In genomic region chr2:166153399-166153793, GRCm38 (mm10) we compare ENCODE assay signal across 9 mouse cellular contexts. TPM values are rescaled to one million over a fixed set of nuclear protein-coding genes. Genes with fewer than 3 reads are reported as not detected.
DNase-seq lines count a peak whose midpoint lies in the region; ATAC-seq and TF ChIP-seq lines count a peak whose summit lies in the region.
"Had no signal": no experiment of that assay in that cellular context is flagged by ENCODE, and none has a peak within 500 bp of the region (broad histone marks: within the 10 kb centered on the region; RNA-seq: fewer than 3 reads in every experiment).

No protein-coding gene starts in this region.

- H3K27ac ChIP-seq in liver, adult 2 months (replicated peaks; ENCODE audit: insufficient read depth, low read depth, low read length): no peak overlapping the region
- peak overlapping the region; percentile 97 for H3K27ac ChIP-seq in forebrain, embryonic 10.5 days
- H3K27ac ChIP-seq: liver, embryonic 14.5 days had no signal

- WGBS in liver, adult 2 months: 15% methylated on average over 3 of the region's 3 CpGs
- 27% methylated on average over 3 of the region's 3 CpGs for WGBS in forebrain, embryonic 10.5 days

- ATAC-seq in erythroid progenitor cell, adult 5-6 weeks (replicated peaks; ENCODE audit: low FRiP score, poor library complexity, severe bottlenecking): no peak

- H3K4me2 ChIP-seq in myocyte (ENCODE audit: low read depth): peak overlapping the region; percentile 96

- DNase-seq in liver, adult 2 months (ENCODE audit: extremely low read depth, low read depth, low spot score): peak; percentile 94
- no peak for DNase-seq in liver
- no peak for DNase-seq in forebrain, embryonic 10.5 days (ENCODE audit: extremely low spot score, low spot score)
- peak; percentile 39 for DNase-seq in hindlimb bud, embryonic 11.5 days (ENCODE audit: extremely low spot score, low read depth, low spot score)
- no peak for DNase-seq in adrenal gland, postnatal 4 days (ENCODE audit: low spot score in 2 of 2)
- no peak for DNase-seq in gastrocnemius, postnatal 14 days

- no peaks in the 10 kb centered on the region for H3K36me3 ChIP-seq in liver, adult 2 months (ENCODE audit: control insufficient read depth, insufficient read depth, low read length)
- H3K36me3 ChIP-seq in forebrain, embryonic 10.5 days (replicated peaks): peaks cover 17% of the 10 kb centered on the region
- H3K36me3 ChIP-seq in myocyte (ENCODE audit: control insufficient read depth, insufficient read depth): no peaks in the 10 kb centered on the region

- peaks cover 6% of the 10 kb centered on the region for H3K4me1 ChIP-seq in liver, adult 2 months (ENCODE audit: control insufficient read depth, insufficient read depth, low read length)
- H3K4me1 ChIP-seq in forebrain, embryonic 10.5 days: peaks cover 93% of the 10 kb centered on the region

- intact Hi-C loops in gastrocnemius, postnatal 14 days (cut with DNase I; ENCODE audit: low total_unique reads): loop anchor here (5.0 kb wide), 1 partner anchor 409 kb away; no protein-coding TSS in a partner anchor

- no peak for TF ChIP-seq POLR2A in liver, adult 2 months (IDR thresholded peaks at IDR 0.05; ENCODE audit: extremely low read depth, insufficient read depth, low read length)
- no peak for TF ChIP-seq POLR2A in myocyte (IDR thresholded peaks at IDR 0.05; ENCODE audit: insufficient read length, low read depth)

- H3K79me2 ChIP-seq in liver, adult 2 months (ENCODE audit: control insufficient read depth, insufficient read depth, low read length): no peaks in the 10 kb centered on the region
- no peaks in the 10 kb centered on the region for H3K79me2 ChIP-seq in myocyte (ENCODE audit: control insufficient read depth, insufficient read depth)

- no peak for TF ChIP-seq CTCF in liver, adult 2 months (IDR thresholded peaks at IDR 0.05; ENCODE audit: low read depth, low read length)

- no peak overlapping the region for H3K9ac ChIP-seq in liver, adult 2 months (ENCODE audit: low read depth, low read length)
- H3K9ac ChIP-seq: liver, embryonic 14.5 days had no signal

- H3K4me3 ChIP-seq in liver, adult 2 months (ENCODE audit: insufficient read depth, low read depth, low read length): no peak overlapping the region
- peak overlapping the region; percentile 90 for H3K4me3 ChIP-seq in forebrain, embryonic 10.5 days
- peak overlapping the region; percentile 28 for H3K4me3 ChIP-seq in myocyte

- H3K9me3 ChIP-seq in forebrain, embryonic 10.5 days: no peaks in the 10 kb centered on the region

- H3ac ChIP-seq in myocyte (ENCODE audit: control insufficient read depth, insufficient read length): no peak overlapping the region

- no peaks in the 10 kb centered on the region for H3K27me3 ChIP-seq in liver, adult 2 months (ENCODE audit: control insufficient read depth, insufficient read depth, low read length)
- peaks cover 44% of the 10 kb centered on the region for H3K27me3 ChIP-seq in forebrain, embryonic 10.5 days (ENCODE audit: poor library complexity, severe bottlenecking)
- no peaks in the 10 kb centered on the region for H3K27me3 ChIP-seq in myocyte (ENCODE audit: control insufficient read depth, insufficient read depth, insufficient read length)

TF ChIP-seq in myocyte, 11 proteins besides CTCF, POLR2A, EP300 and RAD21:
- TF ChIP-seq CEBPB (IDR thresholded peaks at IDR 0.05; ENCODE audit: insufficient read depth, poor library complexity, severe bottlenecking): no peak
- TF ChIP-seq MAX (IDR thresholded peaks at IDR 0.05; ENCODE audit: low read depth): no peak
- no peak for TF ChIP-seq POLR2AphosphoS2 (IDR thresholded peaks at IDR 0.05; ENCODE audit: insufficient read length, low read depth)
- no peak for TF ChIP-seq TCF3 (IDR thresholded peaks at IDR 0.05; ENCODE audit: insufficient read length, low read depth)
- TF ChIP-seq MYOG (IDR thresholded peaks at IDR 0.05; ENCODE audit: control insufficient read depth in 1 of 3, insufficient read depth in 1 of 3, insufficient read length in 2 of 3, low read depth in 2 of 3): no peak
- no peak for TF ChIP-seq E2F4 (IDR thresholded peaks at IDR 0.05; ENCODE audit: insufficient read depth)
- TF ChIP-seq USF1 (IDR thresholded peaks at IDR 0.05; ENCODE audit: low read depth): no peak
- no peak for TF ChIP-seq REST (IDR thresholded peaks at IDR 0.05; ENCODE audit: insufficient read depth, insufficient read length)
- no peak for TF ChIP-seq SRF (IDR thresholded peaks at IDR 0.05; ENCODE audit: control insufficient read depth, insufficient read length, low read depth)
- TF ChIP-seq MYOD1 (IDR thresholded peaks at IDR 0.05; ENCODE audit: control insufficient read depth in 1 of 3, insufficient read length in 2 of 3, low read depth in 2 of 3): no peak
- TF ChIP-seq TCF12 (IDR thresholded peaks at IDR 0.05; ENCODE audit: insufficient read depth, poor library complexity, severe bottlenecking): no peak

RNA-seq across cellular contexts. Expression of gene Sulf2, which starts 2.1 kb away (rescaled TPM):
- total RNA-seq in liver, adult 2 months (2014; rRNA removed): 7.8 and 9.9 TPM in 2 replicates
- polyA plus RNA-seq in liver, adult 2 months (2012; rRNA removed): 16.1 and 21.9 TPM in 2 replicates
- polyA plus RNA-seq in forebrain, embryonic 10.5 days (2016; fragmentation: Nextera tagmentation; extraction: Ambion mirVana): 71.1 and 73.6 TPM in 2 replicates
- 36.7 TPM for polyA plus RNA-seq in myocyte (2012; fragmentation: generic; extraction: Trizol)
- 3.4 and 6.1 TPM in 2 replicates for total RNA-seq in erythroid progenitor cell, adult 5-6 weeks (2015; ENCODE audit: low replicate concordance)
- 2.4 and 3.7 TPM in 2 replicates for total RNA-seq in erythroid progenitor cell, adult 5-6 weeks (2017; ENCODE audit: low replicate concordance)
- total RNA-seq in adrenal gland, postnatal 4 days (2021): 10 to 100 TPM; 89.6 to 94.7 TPM
- 10 to 100 TPM; 15.3 to 19.6 TPM for total RNA-seq in gastrocnemius, postnatal 14 days (2021)

Comparison
In these comparisons a context has a peak if more than half of its experiments do, and no peak if none do; other contexts are left out.
1. DNase-seq: peak in liver, adult 2 months (single experiment) and hindlimb bud, embryonic 11.5 days (single experiment); none in liver (single experiment), forebrain, embryonic 10.5 days (single experiment), adrenal gland, postnatal 4 days (0 of 2) and gastrocnemius, postnatal 14 days (single experiment).